Mouse (Mus musculus): ENCODE results near the gene Slc40a1.

Gene Slc40a1

DNA sequence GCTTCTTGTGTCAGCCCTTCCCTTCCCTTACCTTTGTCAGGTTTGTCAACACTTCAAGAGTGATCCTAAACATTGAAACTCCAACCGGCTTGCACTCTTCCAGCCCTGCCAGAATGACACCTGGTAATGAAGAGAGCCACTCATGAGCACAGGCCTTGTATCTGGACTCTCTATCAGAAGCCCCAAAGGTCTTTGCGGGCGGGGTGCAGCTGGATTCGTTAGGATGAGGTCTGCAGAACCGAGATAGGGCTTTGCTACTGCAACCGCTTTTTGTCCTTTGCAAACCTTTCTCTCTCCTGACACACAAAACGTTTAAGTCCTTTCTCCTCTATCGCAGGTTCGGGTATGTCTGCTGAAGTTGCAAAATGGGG is at the start of gene Slc40a1:
Slc40a1 (minus strand) TSS at position 131 of the 371 bp plus-strand sequence.
- no peak for DNase-seq (ENCODE audit: low spot score in 2 of 2)

- no peak for DNase-seq (ENCODE audit: low spot score in 2 of 2)
These were observed 45.0 kb upstream of the Slc40a1 start for GRCm38 (mm10) chr1:45971314-45971713.

- no peak for DNase-seq (ENCODE audit: low spot score in 2 of 2)
These were observed 22.7 kb upstream of the Slc40a1 start for GRCm38 (mm10) chr1:45948988-45949387.

GRCm38 (mm10) chr1:45947843-45948242 is 21.5 kb upstream of the Slc40a1 start:
- DNase-seq (ENCODE audit: low spot score in 2 of 2) = no peak

- DNase-seq (ENCODE audit: low spot score in 2 of 2) = no peak
These were observed 4.8 kb upstream of the Slc40a1 start for GRCm38 (mm10) chr1:45931127-45931526.

DNA sequence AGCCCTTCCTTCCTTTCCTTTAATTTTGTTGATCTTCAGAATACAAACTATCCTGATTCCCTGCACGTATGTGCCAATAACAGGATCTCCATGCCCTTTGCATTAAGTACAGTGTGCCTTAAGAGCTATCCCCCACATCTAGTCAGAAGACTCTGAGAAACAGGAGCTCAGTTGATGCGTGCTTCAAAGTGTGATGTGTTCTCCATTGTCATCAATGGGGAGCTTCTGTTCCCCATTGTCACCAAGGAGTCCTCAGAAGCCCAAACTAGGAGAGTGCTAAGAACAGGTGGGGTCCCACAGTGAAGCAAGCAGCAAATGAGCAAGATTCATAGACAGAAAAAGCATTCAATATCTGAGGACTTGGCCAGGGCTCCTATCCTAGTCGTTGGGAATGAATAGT is 588 bp upstream of the Slc40a1 start:
- DNase-seq (ENCODE audit: low spot score in 2 of 2) = no peak

GRCm38 (mm10) chr1:45925500-45926392 is 577 bp downstream of the Slc40a1 start:
- DNase-seq (ENCODE audit: low spot score in 2 of 2) = no peak

GRCm38 (mm10) chr1:45925131-45925499 is 1.2 kb downstream of the Slc40a1 start:
- no peak for DNase-seq (ENCODE audit: low spot score in 2 of 2)

DNA sequence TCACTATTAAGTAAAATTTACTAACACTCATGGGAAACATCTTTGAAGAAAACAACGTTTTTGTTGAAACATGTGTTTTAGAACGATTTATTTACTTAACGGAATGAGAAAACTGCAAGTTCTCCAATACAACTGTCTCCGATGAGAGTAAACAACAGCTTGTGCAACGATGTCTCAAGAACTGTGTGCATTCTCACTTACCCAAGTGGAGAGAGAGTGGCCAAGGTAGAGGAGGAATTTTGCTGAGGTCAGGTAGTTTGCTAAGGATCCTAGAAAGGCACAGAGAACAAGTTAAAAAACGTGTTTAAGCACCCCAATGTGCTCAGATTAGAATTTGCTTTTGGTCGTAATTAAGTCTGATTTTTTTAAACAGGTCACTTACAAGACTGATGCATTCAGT is 1.8 kb downstream of the Slc40a1 start:
- no peak for DNase-seq (ENCODE audit: low spot score in 2 of 2)

DNA sequence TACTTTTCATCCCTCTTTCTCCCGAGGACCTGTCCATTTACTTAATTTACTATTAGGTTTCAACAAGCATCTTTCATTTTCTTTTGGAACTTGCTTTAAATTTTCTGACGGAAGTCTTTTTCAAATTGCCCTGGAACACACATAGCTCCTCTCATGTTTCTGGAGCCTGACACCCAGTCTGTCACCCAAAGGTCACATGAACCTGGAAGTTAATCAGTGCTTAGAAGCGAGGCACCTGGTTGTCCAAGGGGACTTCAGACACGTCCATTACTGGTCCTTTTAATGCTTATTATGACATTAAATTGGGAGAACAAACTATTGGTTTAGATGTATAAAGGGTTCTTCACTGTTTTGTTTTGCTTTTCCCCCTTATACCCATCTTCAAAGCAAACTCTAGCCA is 3.0 kb downstream of the Slc40a1 start:
- no peak for DNase-seq (ENCODE audit: low spot score in 2 of 2)

GRCm38 (mm10) chr1:45920703-45921102 is 5.6 kb downstream of the Slc40a1 start:
- DNase-seq (ENCODE audit: low spot score in 2 of 2) = no peak

DNA sequence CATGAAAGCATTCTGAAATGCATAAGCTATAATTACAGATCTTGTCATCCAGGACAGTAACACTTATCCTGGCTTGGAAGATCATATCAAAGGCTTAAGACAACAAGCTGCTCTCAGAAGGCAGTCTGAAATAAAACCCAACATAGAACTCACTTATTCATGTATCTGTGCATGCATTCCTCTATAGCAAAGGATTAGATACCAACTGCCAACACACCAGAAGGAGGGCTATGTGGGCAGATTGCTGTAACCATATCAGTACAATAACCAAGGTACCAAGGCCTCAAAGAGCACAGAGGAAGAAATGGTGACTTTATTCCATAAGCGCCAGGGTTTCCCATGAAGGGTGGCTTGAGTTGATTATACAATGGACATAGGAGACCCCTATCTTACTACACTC is 6.6 kb downstream of the Slc40a1 start:
- no peak for DNase-seq (ENCODE audit: low spot score in 2 of 2)

DNA sequence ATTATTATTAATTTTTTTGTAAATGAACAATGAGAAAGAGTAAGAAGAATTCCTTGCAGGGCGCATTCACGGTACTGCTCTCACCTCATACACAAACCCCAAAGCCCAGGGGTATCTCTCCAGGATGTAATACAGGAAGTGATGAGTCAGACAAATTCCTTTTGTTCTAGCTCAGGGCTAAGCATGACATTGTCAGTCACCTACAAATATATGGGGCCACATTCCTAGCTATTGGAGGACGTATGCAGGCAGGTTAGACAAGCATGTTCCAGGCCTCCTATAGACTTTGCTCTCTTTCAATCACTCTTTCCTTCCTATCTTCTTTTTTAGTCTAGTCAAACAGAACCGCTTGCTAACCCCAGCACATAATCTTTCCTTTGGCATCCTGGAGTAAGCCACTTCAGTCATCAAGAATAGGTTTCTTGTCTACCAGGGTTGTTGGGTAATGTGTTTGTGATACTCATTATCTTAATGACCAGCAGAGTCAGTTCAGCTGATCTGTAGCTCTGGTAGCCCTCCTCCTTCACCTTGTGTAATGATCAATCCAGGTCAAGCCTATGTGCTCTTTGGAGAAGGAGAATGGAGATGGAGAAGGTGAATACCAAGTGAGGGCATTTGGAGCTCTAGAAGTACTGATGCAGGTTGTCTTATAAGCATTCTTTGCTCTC is 9.1 kb downstream of the Slc40a1 start:
- DNase-seq (ENCODE audit: low spot score in 2 of 2) = no peak

- no peak for DNase-seq (ENCODE audit: low spot score in 2 of 2)
These were observed 10.1 kb downstream of the Slc40a1 start for GRCm38 (mm10) chr1:45916174-45916573.

GRCm38 (mm10) chr1:45914236-45914635 is 12.1 kb downstream of the Slc40a1 start:
- no peak for DNase-seq (ENCODE audit: low spot score in 2 of 2)

GRCm38 (mm10) chr1:45905107-45905821 is 21.1 kb downstream of the Slc40a1 start:
- DNase-seq (ENCODE audit: low spot score in 2 of 2) = no peak

DNA sequence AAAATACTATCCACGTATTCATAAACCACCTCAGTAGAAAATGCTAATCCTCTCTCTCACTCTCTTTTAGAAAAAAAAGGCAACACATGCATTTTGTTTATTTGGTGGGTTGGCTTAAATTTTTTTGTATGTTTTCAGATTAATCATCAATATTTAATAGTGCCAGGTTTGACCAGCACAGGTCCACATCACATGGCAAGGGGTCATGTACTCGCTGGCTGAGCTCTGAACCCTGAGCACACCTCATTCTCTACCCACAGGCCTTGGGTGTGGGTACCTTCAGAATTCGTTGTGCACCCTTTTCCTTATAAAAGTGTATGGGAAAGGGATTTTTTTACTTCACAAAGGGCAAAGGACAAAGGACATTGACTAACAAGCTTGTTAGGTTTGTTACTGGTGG is 22.2 kb downstream of the Slc40a1 start:
- DNase-seq (ENCODE audit: low spot score in 2 of 2) = no peak

DNA sequence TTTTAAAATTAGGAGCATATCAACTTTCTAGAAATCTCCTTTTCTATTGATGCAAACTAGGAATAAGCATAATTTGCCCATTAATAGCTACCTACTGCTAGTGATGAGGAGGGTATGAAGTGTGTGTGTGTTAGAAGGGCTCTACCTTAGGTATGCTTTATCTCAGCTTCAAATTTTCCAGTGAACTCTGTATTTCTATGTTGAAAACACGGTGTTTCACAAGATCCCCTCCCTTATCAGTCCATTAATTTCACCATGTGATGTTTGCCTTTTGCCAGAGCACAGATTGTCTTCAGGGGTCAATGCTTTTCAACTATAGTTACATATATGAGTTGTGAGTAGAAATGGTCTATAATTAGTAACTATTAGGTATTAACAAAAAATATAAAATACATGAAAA is 28.3 kb downstream of the Slc40a1 start:
- no peak for DNase-seq (ENCODE audit: low spot score in 2 of 2)

GRCm38 (mm10) chr1:45894168-45894912 is 32.0 kb downstream of the Slc40a1 start:
- DNase-seq (ENCODE audit: low spot score in 2 of 2) = no peak

DNA sequence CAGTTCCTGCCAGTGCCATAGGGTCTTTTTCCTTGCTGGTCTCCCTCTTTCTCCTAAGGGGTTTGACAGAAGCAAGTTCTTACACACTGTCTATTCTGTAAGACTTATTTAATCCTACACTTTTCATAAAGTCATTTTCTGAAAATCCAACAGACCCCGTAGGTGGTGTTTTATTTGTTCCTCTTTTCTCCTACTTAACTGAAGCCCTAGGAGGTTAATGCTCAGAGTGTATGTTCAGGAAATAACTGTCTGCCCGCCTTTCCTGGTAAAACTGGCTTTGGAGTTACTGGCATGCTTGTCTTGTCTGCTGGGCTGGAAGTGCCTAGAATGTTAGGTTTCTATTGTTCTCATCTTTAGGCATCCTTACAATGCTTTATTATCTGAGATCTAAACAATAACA is 34.3 kb downstream of the Slc40a1 start:
- no peak for DNase-seq (ENCODE audit: low spot score in 2 of 2)

DNA sequence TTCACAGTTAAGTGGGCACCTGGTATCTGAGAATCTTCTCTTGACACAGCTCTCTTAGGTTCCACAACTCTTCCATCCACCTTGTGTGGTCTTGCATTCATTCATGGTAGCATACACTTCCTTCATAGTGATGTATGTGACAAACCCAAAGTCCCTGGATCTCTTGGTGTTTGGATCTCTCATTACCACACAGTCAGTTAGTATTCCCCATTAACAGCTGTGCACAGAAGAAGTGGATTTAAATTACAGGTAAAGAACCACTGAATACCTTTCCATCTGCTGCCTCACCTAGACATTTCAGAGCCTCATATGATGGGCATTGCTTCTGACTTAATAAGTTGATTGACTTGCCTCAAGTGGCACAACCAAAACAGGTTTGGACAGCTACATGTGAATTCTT is 36.1 kb downstream of the Slc40a1 start, which contains the start of gene Gm5269:
Gm5269 (minus strand) TSS at position 101 of the 400 bp plus-strand sequence.
- DNase-seq (ENCODE audit: low spot score in 2 of 2) = no peak

- DNase-seq (ENCODE audit: low spot score in 2 of 2) = no peak
These were observed 39.5 kb downstream of the Slc40a1 start for GRCm38 (mm10) chr1:45886800-45887199.

All from thymus, postnatal 10 days (tissue).